Mouse (Mus musculus): ENCODE data around the gene Dock1.

Gene Dock1

DNA sequence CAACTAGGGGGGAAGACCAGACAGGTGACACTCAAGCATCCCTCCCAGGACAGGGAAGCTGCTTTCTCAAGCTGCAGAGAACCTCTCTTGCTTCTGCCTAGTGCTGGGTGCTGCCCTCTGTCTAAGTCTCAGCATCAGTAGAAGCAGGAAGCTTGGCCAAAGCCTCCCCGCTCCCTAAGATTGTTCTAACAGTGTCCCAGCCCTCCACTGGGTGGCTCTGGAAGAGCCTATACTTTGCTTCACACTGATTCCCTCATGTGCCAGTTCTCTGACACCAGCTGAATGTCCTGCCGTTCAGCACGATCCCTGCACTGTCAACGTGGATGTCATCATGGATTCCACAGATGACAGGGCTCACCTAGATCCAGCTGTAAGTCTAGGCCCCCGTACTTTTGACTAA, 324.5 kb downstream of the Dock1 start:
- DNase-seq = no peak

DNA sequence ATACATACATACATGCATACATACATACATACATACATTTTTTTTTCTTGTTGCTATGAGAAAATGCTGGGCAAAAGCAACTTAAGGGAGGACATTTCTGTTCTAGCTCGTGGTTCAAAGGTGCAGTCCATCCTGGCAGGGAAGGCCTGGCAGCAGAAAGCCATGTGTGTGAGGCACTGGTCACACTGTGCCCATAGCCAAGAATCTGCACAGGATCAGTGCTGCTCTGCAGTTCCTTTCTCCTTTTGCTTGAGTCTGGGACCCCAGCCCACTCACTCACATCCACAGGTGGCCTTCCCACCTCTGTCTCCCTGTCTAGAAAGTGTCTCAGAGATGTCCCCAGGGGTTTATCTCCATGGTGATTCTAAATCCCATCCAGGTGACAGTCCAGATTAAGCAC, 331.8 kb downstream of the Dock1 start:
- DNase-seq = no peak

DNA sequence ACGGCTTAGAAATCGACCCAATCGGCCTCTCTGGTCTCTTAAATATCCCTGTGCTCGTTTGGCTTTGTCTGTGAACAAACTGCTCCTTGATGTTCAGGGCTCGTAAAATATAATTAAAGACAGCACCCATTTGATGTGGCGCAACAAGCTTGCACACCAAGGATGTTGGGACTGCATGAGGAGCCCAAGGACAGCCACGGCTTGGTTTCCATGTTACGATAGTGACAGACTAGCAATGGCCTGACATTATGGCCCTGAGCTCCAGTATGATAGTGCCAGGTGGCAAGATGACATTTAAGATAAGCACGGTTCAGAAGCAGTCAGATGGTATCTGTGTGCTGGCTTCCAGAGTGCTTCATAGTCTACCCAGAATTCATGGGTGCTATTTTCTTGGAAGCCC, 332.4 kb downstream of the Dock1 start:
- no peak for DNase-seq

DNA sequence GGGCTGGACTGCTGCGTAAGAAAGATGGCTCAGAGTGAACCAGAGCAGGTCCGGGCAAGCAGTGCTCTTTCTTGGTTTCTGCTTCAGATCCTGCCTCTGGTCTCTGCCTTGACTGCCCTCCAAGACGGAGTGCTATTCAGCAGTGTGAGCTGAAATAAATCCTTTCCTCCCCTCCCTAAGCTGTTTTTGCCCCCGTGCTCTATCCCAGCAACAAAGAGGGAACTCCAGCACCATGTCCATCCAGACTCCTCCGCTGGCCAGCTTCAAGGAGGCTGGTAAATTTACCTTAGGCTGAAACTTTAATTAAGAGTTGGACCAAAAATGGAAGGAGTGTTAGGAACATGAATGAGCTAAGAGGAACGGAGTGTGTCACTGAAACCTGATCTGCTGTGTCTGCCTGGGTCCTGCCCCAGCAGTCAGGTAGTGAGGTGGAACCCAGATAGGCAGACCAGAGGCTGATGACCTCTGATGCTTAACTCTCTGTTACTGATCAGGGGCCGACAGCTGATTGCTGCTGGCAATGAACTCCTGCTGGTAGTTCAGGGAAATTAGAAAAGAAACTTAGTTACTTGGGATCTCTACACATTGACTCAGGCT, 335.6 kb downstream of the Dock1 start:
- DNase-seq = no peak

DNA sequence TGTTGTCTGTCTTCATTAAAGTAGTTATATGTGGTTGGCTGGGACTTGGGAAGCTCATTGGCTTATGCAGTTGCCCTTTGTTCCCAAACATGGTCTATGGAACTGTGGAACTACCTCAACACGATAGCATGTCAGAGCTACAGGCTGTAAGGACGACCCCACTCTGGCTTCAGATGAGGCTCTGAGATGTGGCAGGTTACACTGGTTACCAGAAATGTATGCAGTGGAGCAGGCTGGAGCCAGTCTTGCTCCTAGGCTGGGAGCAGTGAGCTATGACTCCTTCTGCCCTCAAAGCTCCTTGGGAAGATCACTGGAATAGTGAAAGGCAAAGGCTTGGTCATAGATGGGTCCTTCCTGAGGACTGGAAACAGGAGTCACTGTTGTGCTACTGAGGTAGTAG, 337.6 kb downstream of the Dock1 start:
- no peak for DNase-seq

DNA sequence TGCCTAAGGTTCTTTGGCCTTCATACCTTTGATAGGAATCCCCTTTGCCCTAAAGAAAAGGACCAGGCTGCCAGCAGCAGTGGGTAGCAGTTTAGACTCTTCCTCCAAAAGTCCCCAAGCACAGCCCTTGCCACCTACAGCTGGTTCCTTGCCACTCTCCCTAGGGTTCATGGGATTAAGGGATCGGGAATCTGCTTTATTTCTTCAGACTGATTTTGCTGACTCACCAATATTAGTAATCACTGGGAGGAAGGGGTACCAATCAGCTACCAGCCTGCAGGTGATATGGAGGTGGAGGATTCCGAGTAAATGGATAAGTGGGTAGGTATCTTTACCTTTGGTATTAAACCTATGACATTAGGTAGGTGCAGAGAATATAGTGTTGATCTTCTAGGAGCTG, 340.5 kb downstream of the Dock1 start:
- no peak for DNase-seq

DNA sequence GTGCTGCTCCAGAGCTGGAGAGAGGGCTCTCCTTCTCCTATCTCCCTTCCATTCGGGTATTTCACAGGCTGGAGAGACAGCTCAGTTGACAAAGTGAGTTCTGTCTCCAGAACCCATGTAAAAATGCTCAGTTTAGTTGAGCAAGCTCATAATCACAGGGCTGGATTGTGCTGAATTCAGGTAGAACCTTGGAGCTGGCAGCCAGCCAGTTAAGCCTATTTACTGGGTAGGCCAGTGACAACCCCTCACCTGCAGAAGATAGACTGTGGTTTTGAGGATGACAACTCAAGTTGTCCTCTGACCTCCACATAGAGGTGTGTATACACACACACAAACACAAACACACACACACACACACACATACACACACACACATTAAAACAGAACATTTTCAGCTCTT, 347.1 kb downstream of the Dock1 start:
- DNase-seq = no peak

DNA sequence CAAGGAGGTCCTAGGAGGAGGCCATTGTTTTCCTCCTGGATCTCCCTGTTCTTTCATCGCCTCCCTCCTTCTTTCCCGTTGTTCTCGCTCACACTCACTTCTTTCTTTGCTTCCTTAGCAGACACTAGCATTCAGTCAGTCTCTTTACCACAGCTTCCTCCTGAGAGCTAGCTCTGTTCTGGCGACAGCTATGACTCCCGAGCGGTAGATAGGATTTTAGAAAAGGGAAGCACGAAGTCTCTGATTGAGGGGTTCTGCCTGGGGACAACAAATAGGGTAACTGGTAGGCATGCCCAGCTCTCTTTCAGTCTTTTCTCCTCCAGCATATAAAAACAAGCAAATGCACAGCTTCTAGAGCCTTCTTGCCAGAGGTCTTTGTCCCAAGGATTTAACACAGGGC, 350.3 kb downstream of the Dock1 start:
- no peak for DNase-seq

DNA sequence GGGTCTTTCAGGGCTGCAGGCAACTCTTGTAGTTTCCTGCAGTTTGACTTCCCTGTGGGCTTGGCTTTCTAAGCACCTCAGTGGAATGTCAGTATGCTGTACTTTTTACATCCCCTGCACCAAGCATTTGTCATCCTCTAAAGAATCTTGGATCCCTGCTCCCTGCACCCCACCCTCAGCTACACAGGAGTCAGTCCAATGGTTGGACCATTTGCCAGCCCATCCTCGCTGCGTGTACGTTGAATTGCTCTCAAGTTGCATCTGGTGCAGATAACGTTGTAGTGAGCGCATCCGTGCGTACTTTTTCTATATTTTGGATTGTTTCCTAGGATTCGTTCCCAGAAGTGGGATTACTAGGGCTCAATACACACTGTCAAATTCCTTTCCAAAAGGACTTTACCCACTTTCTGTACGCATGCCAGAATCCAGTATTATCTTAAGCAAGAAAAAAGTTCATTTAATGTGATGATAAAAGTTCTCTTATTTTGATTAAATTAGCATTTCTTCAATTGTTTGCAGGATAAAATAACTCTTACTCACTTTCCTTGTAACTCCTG, 351.2 kb downstream of the Dock1 start:
- DNase-seq = no peak

DNA sequence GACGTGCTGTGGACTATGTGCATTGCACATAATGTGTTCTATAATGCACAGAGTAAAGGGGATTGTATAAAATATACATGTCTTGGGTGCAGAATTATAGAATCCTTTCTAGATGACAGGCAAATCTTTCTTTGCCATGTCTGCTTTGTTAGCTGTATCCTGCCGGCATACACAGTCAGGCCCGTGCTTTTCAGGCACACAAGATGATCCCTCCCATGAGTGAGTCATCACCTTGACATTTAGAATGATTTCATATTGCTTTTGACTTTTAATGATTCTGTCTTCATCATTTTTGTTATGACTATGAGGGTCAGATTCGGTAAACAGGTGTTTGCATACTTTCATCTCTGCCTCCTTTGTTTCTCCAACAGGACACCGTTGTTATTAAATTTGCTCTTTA, 354.1 kb downstream of the Dock1 start:
- DNase-seq = no peak

DNA sequence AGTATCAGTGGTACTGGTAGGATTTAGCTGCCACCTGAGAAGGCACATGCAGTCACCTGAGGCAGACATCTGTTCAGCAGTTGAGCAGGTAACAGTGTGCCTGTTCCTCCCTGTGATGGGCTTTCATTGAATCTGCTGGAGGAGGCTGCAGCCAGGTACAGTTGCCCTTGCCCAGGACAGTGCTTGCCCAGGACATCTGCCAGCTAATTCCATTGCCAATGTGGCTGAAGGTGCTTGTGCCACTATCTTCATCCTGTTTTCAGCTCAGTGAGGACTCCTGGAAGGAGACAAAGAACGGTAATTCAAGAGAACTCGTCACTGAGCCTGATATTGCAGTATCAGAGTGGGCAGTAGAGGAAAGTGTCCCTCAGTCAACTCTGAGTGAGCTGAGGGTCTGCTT, 358.3 kb downstream of the Dock1 start:
- DNase-seq = no peak

DNA sequence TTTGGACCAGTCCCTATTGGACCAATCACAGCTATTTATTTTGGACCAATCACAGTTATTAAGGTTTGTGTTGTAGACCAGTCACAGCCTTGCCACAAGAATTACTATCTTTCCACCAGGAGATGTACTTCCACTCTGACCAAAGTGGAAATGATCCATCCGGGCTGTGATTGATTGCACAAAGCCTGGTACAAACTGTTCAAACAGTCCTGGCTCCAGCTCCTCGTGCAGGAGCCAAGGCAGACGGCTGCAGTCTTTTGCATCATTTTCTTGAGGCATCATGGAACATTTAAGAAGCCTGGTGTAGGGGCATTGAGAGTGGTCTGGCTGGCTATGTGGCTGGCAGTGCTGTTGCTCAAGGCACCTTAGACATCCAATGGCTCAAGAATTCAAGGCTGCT, 358.7 kb downstream of the Dock1 start:
- DNase-seq = no peak

DNA sequence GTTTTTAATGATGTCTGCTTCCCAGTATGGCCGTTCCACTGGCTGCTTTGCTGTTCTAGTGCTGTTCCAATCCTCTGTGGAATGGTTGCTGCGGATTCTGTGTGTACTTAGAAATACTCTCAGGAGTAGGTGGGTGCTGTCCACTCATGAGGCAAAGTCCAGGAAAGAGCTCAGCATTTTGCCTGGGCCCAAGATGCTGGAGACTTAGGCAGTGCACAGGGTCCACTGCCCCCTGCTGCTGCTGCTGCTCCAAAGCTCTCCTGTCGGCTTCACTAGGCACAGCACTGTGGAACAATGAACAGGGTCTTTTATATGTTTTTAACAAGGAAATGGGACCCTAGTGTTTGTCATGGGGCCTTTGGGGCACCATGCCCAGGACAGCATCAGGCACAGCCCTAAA, 361.0 kb downstream of the Dock1 start:
- DNase-seq = no peak

DNA sequence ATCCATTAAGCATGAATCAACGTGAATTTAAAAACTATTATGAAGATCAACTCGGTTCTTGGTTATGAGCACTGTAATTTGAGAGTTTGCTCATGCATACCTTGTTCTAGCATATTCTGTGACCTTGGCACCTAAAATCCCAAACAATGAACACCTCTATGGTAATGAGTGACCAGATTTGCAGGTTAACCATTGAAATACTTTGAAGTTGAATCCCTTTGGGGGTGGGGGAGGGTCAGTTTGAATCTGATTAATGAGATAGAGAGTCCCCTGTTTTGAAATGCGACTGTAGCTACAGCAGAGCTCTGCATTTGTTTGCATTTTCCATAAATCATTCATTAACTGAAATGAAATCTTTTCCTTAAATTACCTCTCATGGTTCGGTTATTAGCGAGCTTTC, 364.4 kb downstream of the Dock1 start:
- DNase-seq = no peak

DNA sequence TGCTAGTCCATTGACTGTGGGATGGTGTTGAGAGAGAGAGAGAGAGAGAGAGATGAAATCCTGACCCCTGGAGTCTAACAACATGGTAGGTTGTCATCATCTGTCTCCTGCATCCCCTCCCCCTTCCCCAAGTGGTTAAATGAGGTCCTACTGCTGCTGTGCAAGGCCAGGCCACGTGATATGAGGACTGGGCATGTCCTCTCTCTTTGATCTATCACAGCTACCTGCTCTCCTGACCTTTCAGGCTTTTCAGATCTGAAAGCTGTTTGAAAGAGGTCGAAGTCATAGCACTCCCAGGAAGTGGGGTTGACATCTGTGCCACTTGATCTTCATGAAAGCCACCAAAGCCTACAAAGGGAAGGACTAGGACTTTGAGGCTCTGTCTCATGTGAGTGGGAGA, 365.2 kb downstream of the Dock1 start:
- no peak for DNase-seq

DNA sequence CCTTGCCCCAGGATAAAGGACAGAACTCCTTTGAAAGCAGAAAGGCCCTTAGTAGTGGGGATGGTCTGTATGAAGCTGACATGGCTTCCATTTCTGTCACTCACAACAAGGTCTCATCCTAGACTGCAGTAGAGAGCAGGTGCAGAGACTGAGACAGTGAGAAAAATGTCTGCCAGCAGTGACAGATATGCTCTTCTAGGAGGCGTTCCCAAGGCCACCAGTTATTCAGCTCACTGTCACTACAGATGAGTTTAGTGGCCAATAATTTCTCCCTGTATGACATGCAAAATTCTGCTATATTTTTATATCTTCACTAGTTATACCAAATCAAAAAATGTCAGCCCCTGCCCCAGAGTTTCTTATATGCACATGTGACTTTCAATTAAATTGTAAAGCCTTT, 368.5 kb downstream of the Dock1 start:
- no peak for DNase-seq

DNA sequence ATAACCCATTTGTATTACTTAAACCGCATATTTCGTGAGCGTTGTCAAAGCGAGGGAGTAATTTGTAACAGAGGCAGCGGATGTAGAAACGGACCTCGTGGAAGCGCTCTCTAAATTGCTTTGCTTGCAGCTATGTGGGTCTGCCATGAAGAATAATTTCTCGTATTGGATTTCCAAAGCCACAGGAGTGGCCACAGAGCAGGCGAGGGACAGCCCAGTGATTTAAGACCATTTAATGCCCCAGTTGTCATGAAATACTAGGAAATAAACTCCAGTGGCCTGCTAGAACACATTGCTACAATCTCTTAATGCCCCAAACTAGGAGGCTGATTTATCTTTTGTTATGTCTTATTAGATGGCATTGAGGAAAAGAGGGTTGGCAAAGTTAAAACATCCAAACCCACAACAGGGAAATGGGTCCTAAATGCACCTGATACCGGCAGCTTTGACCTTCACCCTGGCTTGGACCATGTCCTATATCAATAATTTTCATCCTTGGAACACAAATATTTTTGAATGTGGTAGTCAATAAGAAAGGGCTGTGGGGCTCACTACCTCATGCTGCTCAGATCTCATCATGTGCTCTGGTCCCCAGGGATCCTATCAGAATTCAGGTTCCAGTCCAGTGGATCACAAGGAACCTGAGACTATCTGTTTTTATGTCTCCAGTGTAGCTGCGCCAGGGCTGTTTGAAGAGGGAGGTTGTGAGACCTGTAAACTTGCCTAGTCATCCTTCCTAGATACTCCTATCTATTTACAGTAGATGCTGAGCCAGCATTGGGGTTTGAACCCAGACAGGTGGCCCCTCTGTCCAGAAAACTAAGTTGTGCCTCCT, 373.7 kb downstream of the Dock1 start:
- no peak for DNase-seq

DNA sequence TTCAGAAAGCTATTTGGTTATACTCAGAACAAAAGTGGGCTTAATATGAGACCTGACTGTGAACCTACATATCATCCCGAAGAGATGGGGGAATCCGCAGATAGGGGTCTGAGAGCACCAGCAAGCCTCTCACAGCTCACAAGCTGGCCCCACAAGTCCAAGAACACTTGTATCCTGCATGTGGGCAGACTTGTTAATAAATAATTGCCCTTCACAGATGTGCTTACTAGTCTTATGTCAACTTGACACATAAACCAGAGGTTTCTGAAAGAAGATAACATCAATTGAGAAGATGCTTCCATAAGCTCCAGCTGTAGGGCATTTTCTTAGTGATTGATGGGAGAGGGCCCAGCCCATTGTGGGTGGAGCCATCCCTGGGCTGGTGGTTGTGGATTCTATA, 379.0 kb downstream of the Dock1 start:
- DNase-seq = no peak

DNA sequence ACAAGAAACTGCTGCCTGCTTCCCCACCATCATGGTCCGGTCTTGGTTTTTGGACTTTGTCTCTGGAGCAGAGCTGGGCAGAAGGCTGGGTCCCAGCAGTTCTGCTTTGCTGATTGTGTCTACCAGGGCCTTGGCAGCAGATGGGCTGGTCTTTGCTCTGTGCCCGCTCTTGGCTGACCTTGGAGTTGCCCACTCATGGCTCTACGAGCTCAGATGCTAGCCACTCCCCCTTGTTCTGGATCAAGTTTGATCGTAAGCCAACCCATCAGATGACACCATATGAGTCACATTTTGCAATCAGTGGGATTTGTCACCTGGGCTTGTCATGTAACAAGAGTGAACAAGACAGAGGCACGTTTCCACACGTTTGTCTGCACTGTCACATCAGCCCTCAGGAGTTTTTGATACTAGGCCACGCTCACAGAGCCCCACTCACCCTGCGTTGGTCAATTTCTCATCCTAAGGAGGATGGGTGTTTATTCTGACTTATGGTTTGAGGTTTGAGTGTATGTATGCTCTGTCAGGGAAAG, 382.8 kb downstream of the Dock1 start:
- DNase-seq = no peak

DNA sequence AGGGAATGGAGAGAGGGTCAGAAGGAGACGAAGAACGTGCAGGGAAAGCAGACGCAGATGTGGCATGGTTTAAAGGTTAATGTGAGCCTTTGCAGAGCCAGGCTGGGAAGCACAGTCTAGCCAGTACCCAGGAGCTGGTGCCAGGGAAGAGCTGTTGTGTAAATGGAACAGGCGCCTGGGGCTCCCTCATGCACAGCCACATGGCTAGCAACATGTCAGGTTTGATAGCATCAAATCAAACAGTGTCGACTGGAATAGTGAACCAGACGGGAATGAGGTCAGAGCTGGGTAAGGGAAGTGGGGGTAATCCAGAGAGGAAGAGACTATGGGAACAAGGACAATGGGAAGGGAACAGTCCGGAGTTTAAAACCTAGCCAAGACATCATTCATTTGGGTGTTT, 384.2 kb downstream of the Dock1 start:
- no peak for DNase-seq

DNA sequence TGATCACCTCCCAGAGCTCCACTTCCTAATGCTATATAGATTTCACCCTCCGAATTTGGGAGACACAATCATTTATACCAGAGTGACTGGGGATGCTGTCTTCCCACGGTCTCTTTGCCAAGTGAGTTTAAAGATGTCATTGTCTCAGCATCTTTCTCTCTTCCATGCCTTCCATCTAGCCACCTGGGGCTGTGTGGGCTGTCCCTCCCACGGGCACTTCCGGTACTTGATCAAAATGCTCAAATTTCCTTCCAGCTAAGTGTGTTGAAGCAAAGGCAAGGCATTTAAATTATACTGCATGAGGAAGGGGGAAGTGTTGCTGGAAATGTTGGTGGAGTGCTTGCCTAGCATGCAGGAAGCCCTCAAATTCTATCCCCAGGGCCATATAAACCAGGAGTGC, 388.6 kb downstream of the Dock1 start:
- no peak for DNase-seq

DNA sequence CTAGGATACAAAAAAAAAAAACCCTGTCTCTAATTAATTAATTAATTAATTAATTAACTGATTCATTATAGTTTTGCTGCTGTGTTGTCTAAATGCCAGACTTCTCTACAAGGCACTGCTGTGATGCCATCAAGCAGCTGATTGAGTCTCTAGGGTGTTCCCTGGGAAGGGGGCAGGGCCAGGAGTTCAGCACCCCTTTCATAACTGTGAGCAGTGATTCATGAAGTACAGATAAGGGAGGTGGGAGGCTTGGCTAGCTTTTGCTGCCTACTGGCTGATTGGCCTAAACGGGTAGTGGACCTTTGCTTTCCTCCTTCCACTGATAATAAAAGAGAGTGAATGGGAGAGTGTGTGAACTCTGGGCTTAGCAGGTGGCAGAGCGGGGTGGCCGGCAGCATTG, 389.1 kb downstream of the Dock1 start:
- DNase-seq = no peak

DNA sequence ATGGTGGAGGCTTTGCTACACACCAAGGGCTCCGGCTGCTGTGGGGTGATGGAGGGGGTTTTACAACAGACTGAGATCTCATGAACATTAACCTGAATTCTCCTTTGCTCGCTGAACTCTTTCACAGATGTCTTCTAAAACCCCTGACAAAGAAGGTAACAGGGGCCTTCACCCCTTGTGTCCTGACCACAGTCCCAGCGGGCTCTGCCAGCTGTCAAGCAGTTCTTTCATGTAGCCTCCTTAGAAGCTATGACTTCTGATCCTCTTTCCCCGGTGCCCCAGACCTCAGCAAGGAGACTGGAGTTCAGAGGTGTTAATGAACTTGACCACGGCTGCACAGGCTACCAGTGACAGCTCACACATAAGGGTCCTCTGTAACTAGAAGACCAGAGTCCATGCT, 393.4 kb downstream of the Dock1 start:
- DNase-seq = no peak

DNA sequence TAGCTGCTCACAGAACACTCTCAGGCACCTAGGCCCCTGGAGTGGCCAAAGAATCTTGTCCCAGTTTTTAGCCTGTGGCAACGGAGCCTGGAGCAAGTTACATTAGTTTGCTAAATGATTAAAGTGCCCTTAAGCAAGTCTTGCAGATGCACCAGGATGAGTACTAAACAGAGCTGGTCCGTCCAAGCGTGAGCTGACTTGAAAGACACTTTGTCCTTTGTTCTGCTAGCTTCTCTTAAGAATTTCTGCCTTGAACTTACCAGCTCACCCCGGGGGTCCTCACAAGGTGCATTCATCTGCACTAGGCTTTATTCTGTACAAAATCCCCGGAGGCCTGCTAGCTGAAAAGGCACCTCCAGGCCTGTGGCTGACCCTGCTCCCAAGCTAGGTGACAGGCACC, 394.8 kb downstream of the Dock1 start:
- no peak for DNase-seq
